Mouse (Mus musculus): Measurements from ENCODE around the gene Rpp21.

- TF ChIP-seq CTCF (IDR thresholded peaks at IDR 0.05; ENCODE audit: insufficient read depth, low read depth, low read length), result no peak
- no peak for TF ChIP-seq POLR2A (IDR thresholded peaks at IDR 0.05; ENCODE audit: insufficient read depth, low read depth, low read length)
Observed at GRCm38 (mm10) chr17:36281521-36282245, 23.8 kb upstream of the Rpp21 start.
